Mouse (Mus musculus): ENCODE measurements around the gene Pcnx2. TPM values are rescaled to one million over a fixed set of nuclear protein-coding genes. Genes with fewer than 3 reads are reported as not detected.

The Pcnx2 gene
- polyA plus RNA-seq, 1 experiment from 2014 or later: 0.11 TPM

DNA sequence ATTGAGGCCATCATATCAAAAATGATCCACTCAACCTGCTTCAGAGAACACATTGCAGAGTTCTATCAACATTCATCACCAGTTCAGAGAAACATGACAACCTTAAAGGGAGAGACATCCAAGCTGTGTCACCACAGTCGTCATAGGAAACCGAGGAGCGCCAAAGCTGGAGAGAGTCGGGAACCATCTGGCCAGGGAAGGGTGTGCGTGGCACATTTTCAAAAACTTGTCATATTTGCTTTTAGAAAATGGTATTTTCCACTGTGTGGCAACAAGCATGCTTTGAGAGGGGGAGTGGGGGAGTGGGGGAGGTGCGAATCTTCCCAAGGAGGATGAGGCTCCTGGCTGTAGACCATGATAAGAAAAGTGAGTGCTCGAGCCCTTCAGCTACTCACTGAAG, 78.3 kb downstream of the Pcnx2 start:
- Histone ChIP-seq H3K27ac (replicated peaks in 1 of 2; ENCODE audit: control insufficient read depth in 1 of 2, insufficient read depth in 1 of 2, low read depth in 2 of 2, low read length in 2 of 2) (no peak overlapping the region), H3K36me3 (ENCODE audit: control insufficient read depth, insufficient read depth, low read length) (no peaks in the 10 kb centered on the region), H3K4me1 (ENCODE audit: control insufficient read depth in 2 of 2, insufficient read depth in 2 of 2, low read length in 2 of 2) (peaks cover 7 to 9% of the 10 kb centered on the region in 2 experiments; a peak in 3 of 4 replicates), H3K4me2 (ENCODE audit: low read length) (no peak overlapping the region), H3K9me3 (ENCODE audit: control insufficient read depth, low read length) (peaks cover 3% of the 10 kb centered on the region), H3K4me3 (ENCODE audit: control insufficient read depth in 1 of 2, insufficient read depth in 1 of 2, low read depth in 1 of 2, low read length in 2 of 2) (no peak overlapping the region), H3K9ac (ENCODE audit: low read length) (no peak overlapping the region), H3K27me3 (ENCODE audit: control insufficient read depth, insufficient read depth, low read length) (no peaks in the 10 kb centered on the region)
- no peak for ATAC-seq (ENCODE audit: insufficient number of reproducible peaks, insufficient read depth, low FRiP score, low read depth)
- WGBS: 56% methylated on average over 7 of the region's 7 CpGs

- no peak overlapping the region for H3K4me3 ChIP-seq (ENCODE audit: control insufficient read depth in 1 of 2, insufficient read depth in 1 of 2, low read depth in 1 of 2, low read length in 2 of 2)
- H3K4me2 ChIP-seq (ENCODE audit: low read length): no peak overlapping the region
- H3K27ac ChIP-seq (replicated peaks in 1 of 2; ENCODE audit: control insufficient read depth in 1 of 2, insufficient read depth in 1 of 2, low read depth in 2 of 2, low read length in 2 of 2): no peak overlapping the region
- WGBS: 49% methylated on average over 9 of the region's 9 CpGs
- H3K9ac ChIP-seq (ENCODE audit: low read length): no peak overlapping the region
- peaks cover 10% of the 10 kb centered on the region for H3K9me3 ChIP-seq (ENCODE audit: control insufficient read depth, low read length)
- ATAC-seq (ENCODE audit: insufficient number of reproducible peaks, insufficient read depth, low FRiP score, low read depth): no peak
- H3K4me1 ChIP-seq (ENCODE audit: control insufficient read depth in 2 of 2, insufficient read depth in 2 of 2, low read length in 2 of 2): peaks cover 7 to 9% of the 10 kb centered on the region in 2 experiments; a peak in 3 of 4 replicates
- H3K27me3 ChIP-seq (ENCODE audit: control insufficient read depth, insufficient read depth, low read length): no peaks in the 10 kb centered on the region
- no peaks in the 10 kb centered on the region for H3K36me3 ChIP-seq (ENCODE audit: control insufficient read depth, insufficient read depth, low read length)
Observed at GRCm38 (mm10) chr8:125818796-125819195, 79.3 kb downstream of the Pcnx2 start.

GRCm38 (mm10) chr8:125816742-125817141, 81.4 kb downstream of the Pcnx2 start:
- no peak overlapping the region for H3K27ac ChIP-seq (replicated peaks in 1 of 2; ENCODE audit: control insufficient read depth in 1 of 2, insufficient read depth in 1 of 2, low read depth in 2 of 2, low read length in 2 of 2)
- no peak for ATAC-seq (ENCODE audit: insufficient number of reproducible peaks, insufficient read depth, low FRiP score, low read depth)
- H3K9me3 ChIP-seq (ENCODE audit: control insufficient read depth, low read length): peaks cover 10% of the 10 kb centered on the region
- no peaks in the 10 kb centered on the region for H3K36me3 ChIP-seq (ENCODE audit: control insufficient read depth, insufficient read depth, low read length)
- no peak overlapping the region for H3K4me3 ChIP-seq (ENCODE audit: control insufficient read depth in 1 of 2, insufficient read depth in 1 of 2, low read depth in 1 of 2, low read length in 2 of 2)
- peaks cover 0 to 3% of the 10 kb centered on the region in 2 experiments; a peak in 1 of 4 replicates for H3K4me1 ChIP-seq (ENCODE audit: control insufficient read depth in 2 of 2, insufficient read depth in 2 of 2, low read length in 2 of 2)
- WGBS: 66% methylated on average over 5 of the region's 5 CpGs
- H3K4me2 ChIP-seq (ENCODE audit: low read length): no peak overlapping the region
- H3K27me3 ChIP-seq (ENCODE audit: control insufficient read depth, insufficient read depth, low read length): no peaks in the 10 kb centered on the region
- H3K9ac ChIP-seq (ENCODE audit: low read length): no peak overlapping the region

- peaks cover 5 to 7% of the 10 kb centered on the region in 2 experiments; a peak in 3 of 4 replicates for H3K4me1 ChIP-seq (ENCODE audit: control insufficient read depth in 2 of 2, insufficient read depth in 2 of 2, low read length in 2 of 2)
- H3K9ac ChIP-seq (ENCODE audit: low read length): no peak overlapping the region
- WGBS: 77% methylated on average over 6 of the region's 6 CpGs
- H3K4me3 ChIP-seq (ENCODE audit: control insufficient read depth in 1 of 2, insufficient read depth in 1 of 2, low read depth in 1 of 2, low read length in 2 of 2): no peak overlapping the region
- H3K27me3 ChIP-seq (ENCODE audit: control insufficient read depth, insufficient read depth, low read length): no peaks in the 10 kb centered on the region
- H3K4me2 ChIP-seq (ENCODE audit: low read length): no peak overlapping the region
- H3K36me3 ChIP-seq (ENCODE audit: control insufficient read depth, insufficient read depth, low read length): no peaks in the 10 kb centered on the region
- no peak for ATAC-seq (ENCODE audit: insufficient number of reproducible peaks, insufficient read depth, low FRiP score, low read depth)
- no peak overlapping the region for H3K27ac ChIP-seq (replicated peaks in 1 of 2; ENCODE audit: control insufficient read depth in 1 of 2, insufficient read depth in 1 of 2, low read depth in 2 of 2, low read length in 2 of 2)
- H3K9me3 ChIP-seq (ENCODE audit: control insufficient read depth, low read length): no peaks in the 10 kb centered on the region
Observed at GRCm38 (mm10) chr8:125808826-125809225, 89.3 kb downstream of the Pcnx2 start.

- Histone ChIP-seq H3K9ac (ENCODE audit: low read length) (no peak overlapping the region), H3K27ac (replicated peaks in 1 of 2; ENCODE audit: control insufficient read depth in 1 of 2, insufficient read depth in 1 of 2, low read depth in 2 of 2, low read length in 2 of 2) (no peak overlapping the region), H3K4me1 (ENCODE audit: control insufficient read depth in 2 of 2, insufficient read depth in 2 of 2, low read length in 2 of 2) (peaks cover 5 to 7% of the 10 kb centered on the region in 2 experiments; a peak in 3 of 4 replicates), H3K27me3 (ENCODE audit: control insufficient read depth, insufficient read depth, low read length) (no peaks in the 10 kb centered on the region), H3K4me3 (ENCODE audit: control insufficient read depth in 1 of 2, insufficient read depth in 1 of 2, low read depth in 1 of 2, low read length in 2 of 2) (no peak overlapping the region), H3K9me3 (ENCODE audit: control insufficient read depth, low read length) (no peaks in the 10 kb centered on the region), H3K36me3 (ENCODE audit: control insufficient read depth, insufficient read depth, low read length) (no peaks in the 10 kb centered on the region), H3K4me2 (ENCODE audit: low read length) (no peak overlapping the region)
- no peak for ATAC-seq (ENCODE audit: insufficient number of reproducible peaks, insufficient read depth, low FRiP score, low read depth)
- 71% methylated on average over 12 of the region's 12 CpGs for WGBS
Observed at GRCm38 (mm10) chr8:125807905-125808310, 90.2 kb downstream of the Pcnx2 start.

DNA sequence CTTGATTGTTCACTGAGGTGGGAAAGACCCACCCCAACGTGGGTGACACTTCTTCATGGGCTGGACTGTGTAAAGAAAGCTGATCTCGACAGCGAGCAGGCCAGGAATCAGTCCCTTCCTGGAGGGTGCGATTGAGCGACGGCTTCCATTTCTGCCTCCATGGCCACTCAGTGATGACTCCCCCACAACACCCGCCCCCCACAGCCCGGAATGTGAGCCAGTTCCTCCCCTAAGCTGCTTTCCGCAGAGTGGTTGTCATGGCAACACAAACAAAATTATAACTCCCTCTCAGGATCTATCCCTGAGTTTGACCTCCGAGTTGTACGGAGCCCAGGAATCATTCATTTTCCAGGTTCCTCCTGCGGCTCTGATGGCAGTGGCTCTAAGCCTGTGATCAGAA, 91.7 kb downstream of the Pcnx2 start:
- 76% methylated on average over 12 of the region's 12 CpGs for WGBS
- Histone ChIP-seq H3K4me2 (ENCODE audit: low read length) (no peak overlapping the region), H3K4me3 (ENCODE audit: control insufficient read depth in 1 of 2, insufficient read depth in 1 of 2, low read depth in 1 of 2, low read length in 2 of 2) (no peak overlapping the region), H3K4me1 (ENCODE audit: control insufficient read depth in 2 of 2, insufficient read depth in 2 of 2, low read length in 2 of 2) (peaks cover 5 to 7% of the 10 kb centered on the region in 2 experiments; a peak in 3 of 4 replicates), H3K36me3 (ENCODE audit: control insufficient read depth, insufficient read depth, low read length) (no peaks in the 10 kb centered on the region), H3K27ac (replicated peaks in 1 of 2; ENCODE audit: control insufficient read depth in 1 of 2, insufficient read depth in 1 of 2, low read depth in 2 of 2, low read length in 2 of 2) (no peak overlapping the region), H3K9ac (ENCODE audit: low read length) (no peak overlapping the region), H3K27me3 (ENCODE audit: control insufficient read depth, insufficient read depth, low read length) (no peaks in the 10 kb centered on the region), H3K9me3 (ENCODE audit: control insufficient read depth, low read length) (no peaks in the 10 kb centered on the region)
- ATAC-seq (ENCODE audit: insufficient number of reproducible peaks, insufficient read depth, low FRiP score, low read depth): no peak

GRCm38 (mm10) chr8:125796970-125797369, 101.1 kb downstream of the Pcnx2 start:
- Histone ChIP-seq H3K4me1 (ENCODE audit: control insufficient read depth in 2 of 2, insufficient read depth in 2 of 2, low read length in 2 of 2) (peaks cover 4 to 7% of the 10 kb centered on the region in 2 experiments; a peak in 2 of 4 replicates), H3K27me3 (ENCODE audit: control insufficient read depth, insufficient read depth, low read length) (no peaks in the 10 kb centered on the region), H3K4me2 (ENCODE audit: low read length) (no peak overlapping the region), H3K9me3 (ENCODE audit: control insufficient read depth, low read length) (no peaks in the 10 kb centered on the region), H3K9ac (ENCODE audit: low read length) (no peak overlapping the region), H3K4me3 (ENCODE audit: control insufficient read depth in 1 of 2, insufficient read depth in 1 of 2, low read depth in 1 of 2, low read length in 2 of 2) (no peak overlapping the region), H3K27ac (replicated peaks in 1 of 2; ENCODE audit: control insufficient read depth in 1 of 2, insufficient read depth in 1 of 2, low read depth in 2 of 2, low read length in 2 of 2) (no peak overlapping the region), H3K36me3 (ENCODE audit: control insufficient read depth, insufficient read depth, low read length) (no peaks in the 10 kb centered on the region)
- 95% methylated on average over 2 of the region's 2 CpGs for WGBS
- ATAC-seq (ENCODE audit: insufficient number of reproducible peaks, insufficient read depth, low FRiP score, low read depth): no peak

GRCm38 (mm10) chr8:125795341-125795740, 102.8 kb downstream of the Pcnx2 start:
- H3K27ac ChIP-seq (replicated peaks in 1 of 2; ENCODE audit: control insufficient read depth in 1 of 2, insufficient read depth in 1 of 2, low read depth in 2 of 2, low read length in 2 of 2): no peak overlapping the region
- no peak overlapping the region for H3K4me2 ChIP-seq (ENCODE audit: low read length)
- no peak overlapping the region for H3K9ac ChIP-seq (ENCODE audit: low read length)
- no peaks in the 10 kb centered on the region for H3K9me3 ChIP-seq (ENCODE audit: control insufficient read depth, low read length)
- WGBS: 67% methylated on average over 2 of the region's 2 CpGs
- no peak for ATAC-seq (ENCODE audit: insufficient number of reproducible peaks, insufficient read depth, low FRiP score, low read depth)
- no peaks in the 10 kb centered on the region for H3K27me3 ChIP-seq (ENCODE audit: control insufficient read depth, insufficient read depth, low read length)
- no peaks in the 10 kb centered on the region for H3K36me3 ChIP-seq (ENCODE audit: control insufficient read depth, insufficient read depth, low read length)
- H3K4me3 ChIP-seq (ENCODE audit: control insufficient read depth in 1 of 2, insufficient read depth in 1 of 2, low read depth in 1 of 2, low read length in 2 of 2): no peak overlapping the region
- H3K4me1 ChIP-seq (ENCODE audit: control insufficient read depth in 2 of 2, insufficient read depth in 2 of 2, low read length in 2 of 2): peaks cover 7 to 9% of the 10 kb centered on the region in 2 experiments; a peak in 2 of 4 replicates

All from heart, embryonic 14.5 days (tissue).